Mouse (Mus musculus) R1 (cell line): ENCODE results near the gene BC100530.
"Not testable (repeated sequence)": the region's sequence is repeated elsewhere in the genome, so short reads cannot be mapped to it uniquely, and the experiment has no call there.

ENCODE experiments used
- DNase-seq: peaks from one replicate; pipeline ENCODE4 v3.0.0-alpha.2; 2018; ENCODE audit warnings: low read depth, low spot score

Gene BC100530

GRCm38 (mm10) chr16:36367648-36368047 lies at the start of gene BC100530:
BC100530 (minus strand) TSS chr16:36367748.
- not testable (repeated sequence) for DNase-seq

- no peak for DNase-seq
These were observed 40.8 kb upstream of the BC100530 start, which contains the start of gene Stfa2 for GRCm38 (mm10) chr16:36408357-36408756. Stfa2 (minus strand) TSS chr16:36408457.

DNA sequence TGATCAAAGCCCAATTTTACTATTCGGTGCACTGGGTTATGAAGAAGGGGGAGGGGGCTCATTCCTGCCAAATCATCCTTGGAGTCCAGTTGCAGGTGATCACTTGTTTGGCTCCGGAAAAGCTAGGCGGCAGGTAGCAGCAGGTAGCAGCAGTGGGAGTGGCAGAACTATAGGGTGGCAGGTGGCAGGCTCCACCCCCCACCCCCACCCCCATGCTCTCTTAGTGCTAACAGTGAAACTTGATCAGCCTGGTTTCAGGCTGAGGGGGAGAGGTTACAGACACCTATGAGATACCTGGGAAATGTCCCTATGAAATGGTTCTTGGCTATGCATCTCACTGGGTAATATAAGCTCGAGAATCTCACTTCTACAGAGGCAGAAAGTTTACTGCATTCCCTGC lies 21.5 kb upstream of the BC100530 start:
- peak; percentile 7 for DNase-seq

- DNase-seq: no peak
These were observed 30.4 kb downstream of the BC100530 start for GRCm38 (mm10) chr16:36337171-36337570.

- DNase-seq: no peak
These were observed 33.3 kb downstream of the BC100530 start, which contains the start of gene BC117090 for GRCm38 (mm10) chr16:36334232-36334631. BC117090 (minus strand) TSS chr16:36334332.

- no peak for DNase-seq
These were observed 48.3 kb downstream of the BC100530 start for GRCm38 (mm10) chr16:36319286-36319685.

DNA sequence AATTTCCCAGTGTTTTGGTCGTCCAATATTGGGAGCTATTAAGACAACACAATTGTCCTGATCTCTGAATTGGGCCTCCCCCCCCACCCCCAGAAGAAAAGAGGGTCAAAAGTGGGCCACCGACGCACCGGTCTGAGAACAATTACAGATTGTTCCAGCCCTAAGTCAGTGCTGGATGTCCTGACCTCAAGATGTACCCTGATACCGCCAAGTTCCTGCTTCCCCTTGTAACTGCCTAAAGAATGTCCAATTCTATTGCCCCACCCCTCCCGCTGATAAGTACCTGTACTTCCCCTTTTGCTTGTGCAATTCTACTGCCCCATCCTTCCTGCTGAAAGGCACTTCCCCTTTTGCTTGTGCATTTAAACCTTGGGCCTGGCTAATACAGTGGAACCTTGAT lies 51.4 kb downstream of the BC100530 start:
- DNase-seq: not testable (repeated sequence)
